Mouse (Mus musculus) forebrain, embryonic 12.5 days (tissue): ENCODE measurements around the gene Myl10. TPM values are rescaled to one million over a fixed set of nuclear protein-coding genes. Genes with fewer than 3 reads are reported as not detected.

Experiments used
- ATAC-seq: fragments of 200-750 bp; cut with Nextera tagmentation; 2 replicates; pipeline ENCODE4 v1.8.0; 2017; ENCODE audit warnings: moderate TSS enrichment; ENCODE audit not compliant: low FRiP score
- H3K27ac ChIP-seq: fragments of 300-500 bp; sonication (generic); 2 replicates; pipeline ENCODE4 v1.5.1; 2016; ENCODE audit warnings: mild to moderate bottlenecking
- H3K27me3 ChIP-seq: fragments of 300-500 bp; sonication (generic); 2 replicates; pipeline ENCODE4 v1.6.1; 2016; ENCODE audit warnings: mild to moderate bottlenecking
- H3K36me3 ChIP-seq: fragments of 300-500 bp; sonication (generic); replicated peaks from 2 replicates; pipeline ENCODE4 v1.6.1; 2016; ENCODE audit warnings: mild to moderate bottlenecking
- H3K4me1 ChIP-seq: fragments of 300-500 bp; sonication (generic); 2 replicates; pipeline ENCODE4 v1.6.1; 2016
- H3K4me2 ChIP-seq: fragments of 300-500 bp; sonication (generic); 2 replicates; pipeline ENCODE4 v1.6.1; 2016; ENCODE audit warnings: mild to moderate bottlenecking, moderate library complexity
- H3K4me3 ChIP-seq: fragments of 300-500 bp; sonication (generic); replicated peaks from 2 replicates; pipeline ENCODE4 v1.5.1; 2016; ENCODE audit warnings: mild to moderate bottlenecking
- H3K9ac ChIP-seq: fragments of 300-500 bp; sonication (generic); 2 replicates; pipeline ENCODE4 v1.6.1; 2016; ENCODE audit warnings: mild to moderate bottlenecking
- H3K9me3 ChIP-seq: fragments of 300-500 bp; sonication (generic); 2 replicates; pipeline ENCODE4 v1.6.1; 2016
- WGBS: fragments of 180-500 bp; shearing (Covaris S2); methylation state at CpG from one replicate; pipeline ENCODE4 v1.1.7; 2016; 5-methylcytosine and 5-hydroxymethylcytosine counted together
- polyA plus RNA-seq: library from polyadenylated mRNA; unstranded; fragments of >200 nt; fragmentation: Nextera tagmentation; extraction: Ambion mirVana; gene quantifications from 2 replicates; pipeline ENCODE4 v1.2.1, GENCODE M21; 2016

The Myl10 gene
- polyA plus RNA-seq, 1 experiment from 2014 or later = not detected

DNA sequence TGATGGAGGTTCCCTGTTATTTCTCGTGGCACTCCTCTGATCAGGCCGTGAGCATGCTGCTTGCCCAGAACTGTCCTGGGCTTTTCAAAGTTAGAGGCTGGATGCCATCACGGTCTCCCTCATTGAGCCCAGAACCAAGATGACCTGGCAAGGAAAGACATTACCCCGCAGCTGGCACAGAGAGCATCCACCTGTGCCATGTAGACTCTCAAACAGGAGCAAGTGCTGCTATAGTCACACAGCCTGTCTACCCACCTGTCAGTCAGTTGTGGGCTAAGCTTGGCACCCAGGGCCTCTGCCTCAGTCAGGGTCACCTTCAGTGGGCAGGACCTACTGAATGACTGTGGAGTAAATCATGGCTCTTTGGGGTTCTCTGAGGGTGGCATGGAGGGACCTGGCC lies 6.6 kb upstream of the Myl10 start:
- 76% methylated on average over 4 of the region's 4 CpGs for WGBS
- H3K4me3 ChIP-seq = no peak overlapping the region

DNA sequence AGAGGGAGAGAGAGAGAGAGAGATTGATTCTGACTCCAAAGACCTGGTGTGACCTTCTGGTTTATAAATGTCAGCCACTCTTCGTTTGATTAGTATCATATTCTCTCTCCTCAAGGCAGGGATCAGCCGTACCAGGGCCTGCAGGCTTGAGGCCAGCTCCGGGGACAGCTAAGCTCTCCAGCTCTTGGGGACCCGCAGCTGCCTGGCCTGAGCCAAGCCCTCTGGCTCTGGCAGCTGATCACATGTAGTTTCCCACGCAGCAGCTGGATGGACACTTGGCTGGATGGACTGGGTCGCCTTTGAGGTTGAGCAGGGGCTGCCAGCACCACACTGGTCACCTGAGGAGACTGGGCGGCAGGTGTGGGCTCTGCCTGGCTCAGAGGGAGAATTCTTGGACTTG lies 5.4 kb upstream of the Myl10 start:
- 84% methylated on average over 7 of the region's 7 CpGs for WGBS
- Histone ChIP-seq H3K9me3 (no peaks in the 10 kb centered on the region), H3K36me3 (no peaks in the 10 kb centered on the region), H3K9ac (no peak overlapping the region), H3K4me1 (no peaks in the 10 kb centered on the region), H3K27ac (no peak overlapping the region), H3K4me2 (no peak overlapping the region), H3K27me3 (no peaks in the 10 kb centered on the region), H3K4me3 (no peak overlapping the region)
- no peak for ATAC-seq

More for the DNA sequence above, 6.6 kb upstream of the Myl10 start:
- ATAC-seq = no peak
- H3K9ac ChIP-seq = no peak overlapping the region
- H3K36me3 ChIP-seq = no peaks in the 10 kb centered on the region
- H3K4me1 ChIP-seq = no peaks in the 10 kb centered on the region
- no peak overlapping the region for H3K27ac ChIP-seq
- H3K4me2 ChIP-seq = no peak overlapping the region
- H3K27me3 ChIP-seq = no peaks in the 10 kb centered on the region
- H3K9me3 ChIP-seq = no peaks in the 10 kb centered on the region

DNA sequence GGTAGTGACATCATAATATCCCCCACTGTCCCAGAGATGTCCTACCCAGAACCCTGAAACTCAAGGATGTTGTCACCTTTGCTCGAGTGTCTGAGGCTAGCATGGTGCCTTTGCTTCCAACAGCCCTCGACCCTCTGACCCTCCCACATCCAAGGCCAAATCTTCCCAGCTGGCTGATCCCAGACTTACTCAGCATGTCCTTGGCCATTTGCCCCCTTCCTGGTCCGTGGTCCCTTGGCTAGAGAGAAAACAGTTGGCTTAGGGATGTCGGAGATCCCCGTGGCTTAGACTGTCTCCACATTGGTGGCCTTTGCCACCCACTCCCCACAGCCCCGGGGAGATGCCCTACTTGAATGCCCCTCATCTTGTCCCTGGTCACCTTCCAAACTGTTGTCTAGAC lies 4.1 kb upstream of the Myl10 start:
- no peaks in the 10 kb centered on the region for H3K9me3 ChIP-seq
- ATAC-seq = no peak
- 82% methylated on average over 6 of the region's 6 CpGs for WGBS
- H3K36me3 ChIP-seq = no peaks in the 10 kb centered on the region
- H3K4me3 ChIP-seq = no peak overlapping the region
- H3K4me2 ChIP-seq = no peak overlapping the region
- no peaks in the 10 kb centered on the region for H3K27me3 ChIP-seq
- no peak overlapping the region for H3K27ac ChIP-seq
- no peak overlapping the region for H3K9ac ChIP-seq
- H3K4me1 ChIP-seq = no peaks in the 10 kb centered on the region

DNA sequence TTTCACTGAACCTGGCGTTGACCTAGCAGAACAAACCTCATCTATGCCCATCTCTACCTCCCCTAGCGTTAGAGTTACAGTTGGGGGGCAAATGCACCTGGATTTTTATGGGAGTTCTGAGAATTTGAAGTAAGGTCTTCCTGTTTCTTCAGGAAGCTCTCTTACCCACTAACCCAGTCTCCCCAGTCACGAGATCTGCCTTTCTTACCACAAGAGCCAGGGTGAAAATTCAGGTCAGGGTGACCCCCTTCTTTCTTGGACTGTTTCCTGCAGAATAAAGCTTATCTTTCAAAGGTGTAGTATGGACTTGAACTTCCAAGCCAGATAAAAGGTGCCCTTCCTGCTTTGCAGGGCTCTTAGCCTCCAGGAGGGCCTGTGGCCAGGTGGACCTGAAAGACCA lies 1.8 kb upstream of the Myl10 start:
- WGBS = 77% methylated on average over 3 of the region's 3 CpGs

DNA sequence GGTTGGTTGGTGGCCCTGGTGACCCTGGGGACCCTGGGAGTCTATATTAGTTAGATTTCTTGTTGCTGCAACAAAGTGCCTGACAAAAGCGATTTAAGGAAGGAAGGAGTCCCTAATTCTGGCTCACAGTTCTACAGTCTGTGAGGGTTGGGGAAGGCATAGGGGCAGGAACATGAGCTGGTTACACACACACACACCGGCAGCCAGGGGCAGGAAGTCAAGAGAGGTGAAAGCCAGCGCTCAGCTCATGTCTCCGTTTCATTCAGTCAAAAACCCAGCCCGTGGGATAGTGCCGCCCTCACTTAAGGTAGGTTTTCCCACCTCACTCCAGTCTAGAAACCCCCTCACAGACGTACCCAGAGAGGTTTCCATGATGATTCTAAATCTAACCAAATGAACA lies 472 bp downstream of the Myl10 start:
- H3K4me2 ChIP-seq = no peak overlapping the region

More for the DNA sequence above, 1.8 kb upstream of the Myl10 start:
- no peak for ATAC-seq
- H3K27me3 ChIP-seq = no peaks in the 10 kb centered on the region
- no peak overlapping the region for H3K4me2 ChIP-seq
- H3K36me3 ChIP-seq = no peaks in the 10 kb centered on the region
- no peaks in the 10 kb centered on the region for H3K4me1 ChIP-seq
- H3K9ac ChIP-seq = no peak overlapping the region
- H3K4me3 ChIP-seq = no peak overlapping the region
- no peak overlapping the region for H3K27ac ChIP-seq
- no peaks in the 10 kb centered on the region for H3K9me3 ChIP-seq

DNA sequence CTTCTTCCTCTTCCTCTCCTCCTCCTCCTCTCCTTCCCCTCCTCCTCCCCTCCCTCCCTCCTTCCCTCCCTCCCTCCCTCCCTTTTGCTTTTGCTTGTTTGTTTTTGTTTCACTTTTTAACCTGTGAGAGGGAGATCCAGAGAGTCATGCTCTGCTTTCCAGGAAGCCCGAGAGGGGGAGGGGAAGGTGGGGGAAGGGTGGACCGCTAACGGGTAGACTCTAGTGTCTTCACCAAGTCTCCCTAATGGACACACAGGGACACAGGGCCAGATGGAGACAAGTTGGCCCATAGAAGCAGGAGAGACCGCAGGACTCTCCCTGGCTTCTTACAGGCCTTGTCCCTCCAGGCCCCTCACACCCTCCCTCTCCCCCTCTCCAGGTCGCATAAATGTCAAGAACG lies 2.0 kb downstream of the Myl10 start:
- no peak overlapping the region for H3K4me3 ChIP-seq
- no peaks in the 10 kb centered on the region for H3K27me3 ChIP-seq
- no peak overlapping the region for H3K27ac ChIP-seq
- 0 out of 2 replicates have a peak, but pooled peaks cover under 1% of the 10 kb centered on the region for H3K9me3 ChIP-seq
- H3K9ac ChIP-seq = no peak overlapping the region
- no peaks in the 10 kb centered on the region for H3K36me3 ChIP-seq
- H3K4me2 ChIP-seq = no peak overlapping the region
- no peak for ATAC-seq
- H3K4me1 ChIP-seq = no peaks in the 10 kb centered on the region
- 80% methylated on average over 6 of the region's 6 CpGs for WGBS

More for the DNA sequence above, 472 bp downstream of the Myl10 start:
- Histone ChIP-seq H3K4me1 (no peaks in the 10 kb centered on the region), H3K27ac (no peak overlapping the region), H3K9me3 (no peaks in the 10 kb centered on the region), H3K36me3 (no peaks in the 10 kb centered on the region), H3K9ac (no peak overlapping the region), H3K27me3 (no peaks in the 10 kb centered on the region), H3K4me3 (no peak overlapping the region)
- WGBS = 87% methylated on average over 7 of the region's 7 CpGs
- no peak for ATAC-seq

DNA sequence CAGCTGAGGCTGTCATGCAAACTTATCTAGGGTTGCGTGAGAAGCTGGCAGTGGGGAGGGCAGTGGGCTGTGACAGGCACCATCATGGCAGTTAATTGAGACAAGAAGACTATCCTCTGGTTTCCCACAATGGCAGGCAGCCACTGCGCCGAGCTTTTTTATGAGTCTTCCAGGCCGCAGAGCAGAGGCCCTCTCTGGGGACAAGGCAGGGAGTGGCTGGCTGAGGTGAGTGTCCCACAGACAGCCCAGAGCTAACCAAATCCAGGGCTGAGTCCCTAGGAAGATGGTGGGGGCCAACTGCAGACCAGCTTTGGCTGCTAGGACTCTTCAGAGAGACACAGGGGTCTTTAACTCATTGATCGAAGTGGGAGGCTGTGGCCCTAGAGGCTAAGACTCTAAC lies 3.6 kb downstream of the Myl10 start:
- ATAC-seq = no peak
- Histone ChIP-seq H3K27ac (no peak overlapping the region), H3K4me1 (no peaks in the 10 kb centered on the region), H3K4me2 (no peak overlapping the region), H3K9me3 (0 out of 2 replicates have a peak, but pooled peaks cover 2% of the 10 kb centered on the region), H3K36me3 (no peaks in the 10 kb centered on the region), H3K9ac (no peak overlapping the region), H3K27me3 (no peaks in the 10 kb centered on the region), H3K4me3 (no peak overlapping the region)
- WGBS = 83% methylated on average over 5 of the region's 5 CpGs

DNA sequence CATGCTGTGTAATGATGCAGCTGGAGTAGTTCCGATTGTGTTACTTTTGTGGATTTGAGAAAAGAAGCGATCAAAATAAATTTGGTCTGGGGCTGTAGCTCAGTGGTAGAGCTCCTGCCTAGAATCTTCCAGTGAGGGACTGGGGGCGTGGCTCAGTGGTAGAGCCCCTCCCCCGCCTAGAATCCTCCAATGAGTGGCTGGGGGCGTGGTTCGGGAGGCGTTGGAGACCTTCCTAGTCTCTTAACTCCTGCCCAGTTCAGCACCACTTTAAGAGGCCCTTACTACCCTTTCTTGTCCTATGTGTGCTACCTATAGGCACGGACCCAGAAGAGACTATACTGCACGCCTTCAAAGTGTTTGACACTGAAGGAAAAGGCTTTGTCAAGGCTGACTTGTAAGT lies 4.7 kb downstream of the Myl10 start:
- Histone ChIP-seq H3K4me1 (no peaks in the 10 kb centered on the region), H3K36me3 (no peaks in the 10 kb centered on the region), H3K4me2 (no peak overlapping the region), H3K4me3 (no peak overlapping the region), H3K27me3 (no peaks in the 10 kb centered on the region), H3K27ac (no peak overlapping the region), H3K9ac (no peak overlapping the region), H3K9me3 (0 out of 2 replicates have a peak, but pooled peaks cover 2% of the 10 kb centered on the region)
- 83% methylated on average over 9 of the region's 9 CpGs for WGBS
- ATAC-seq = no peak

DNA sequence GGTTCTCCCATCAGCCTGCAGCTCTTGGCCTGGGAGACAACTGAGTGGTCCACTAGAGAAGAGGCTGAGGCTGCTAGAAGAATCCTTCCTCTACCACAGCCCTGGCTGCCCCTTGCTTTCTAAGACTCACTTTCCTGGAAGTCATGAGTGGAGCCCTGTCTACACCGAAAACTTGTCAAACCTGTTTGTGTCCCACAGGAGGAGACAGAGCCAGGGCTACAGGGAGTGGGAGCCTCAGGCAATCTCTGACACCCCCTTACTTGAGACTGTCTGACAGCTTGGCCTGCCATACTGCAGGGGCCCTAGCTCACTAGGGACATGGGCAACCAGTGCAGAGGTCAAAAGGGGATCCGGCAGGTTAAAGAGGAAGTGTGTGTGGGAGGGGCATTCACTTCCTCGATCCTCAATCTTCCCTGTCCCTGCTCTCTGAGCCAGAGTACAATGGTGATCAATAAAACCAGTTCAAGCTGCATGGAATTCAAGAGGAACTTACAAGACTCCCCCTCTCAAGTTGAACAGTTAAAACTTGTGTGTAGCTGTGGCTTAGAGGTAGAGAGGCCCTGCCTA lies 9.3 kb downstream of the Myl10 start:
- H3K9ac ChIP-seq = no peak overlapping the region
- no peaks in the 10 kb centered on the region for H3K4me1 ChIP-seq
- no peak overlapping the region for H3K4me2 ChIP-seq
- H3K27ac ChIP-seq = no peak overlapping the region
- H3K27me3 ChIP-seq = no peaks in the 10 kb centered on the region
- H3K36me3 ChIP-seq = no peaks in the 10 kb centered on the region
- WGBS = 89% methylated on average over 3 of the region's 3 CpGs
- peaks cover 7% of the 10 kb centered on the region; the same call in 1 of the 2 replicates for H3K9me3 ChIP-seq
- no peak for ATAC-seq
- no peak overlapping the region for H3K4me3 ChIP-seq

DNA sequence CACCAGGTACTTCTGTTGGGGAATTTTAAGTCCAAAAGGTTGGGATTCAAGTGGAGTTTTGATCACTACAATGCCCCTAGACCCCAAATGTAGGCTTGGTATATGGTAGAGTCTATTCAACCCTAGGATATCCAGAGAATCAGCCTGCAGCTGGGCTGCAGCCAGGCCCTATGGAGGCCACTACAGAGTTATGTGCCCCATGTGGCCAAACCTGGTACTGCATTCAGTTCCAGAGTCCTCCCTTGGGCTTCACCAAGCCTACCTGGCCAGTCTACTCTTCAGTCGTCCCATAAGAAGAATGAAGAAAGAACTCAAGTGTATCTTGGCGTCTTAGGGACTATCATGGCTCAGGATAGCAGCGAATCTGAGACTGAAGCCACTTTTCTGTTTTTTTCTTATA lies 10.8 kb downstream of the Myl10 start:
- Histone ChIP-seq H3K9me3 (peaks cover 7% of the 10 kb centered on the region; the same call in 1 of the 2 replicates), H3K27ac (no peak overlapping the region), H3K27me3 (no peaks in the 10 kb centered on the region), H3K4me3 (no peak overlapping the region), H3K4me2 (no peak overlapping the region), H3K4me1 (no peaks in the 10 kb centered on the region), H3K9ac (no peak overlapping the region), H3K36me3 (no peaks in the 10 kb centered on the region)
- no peak for ATAC-seq
- 43% methylated on average over 3 of the region's 3 CpGs for WGBS

DNA sequence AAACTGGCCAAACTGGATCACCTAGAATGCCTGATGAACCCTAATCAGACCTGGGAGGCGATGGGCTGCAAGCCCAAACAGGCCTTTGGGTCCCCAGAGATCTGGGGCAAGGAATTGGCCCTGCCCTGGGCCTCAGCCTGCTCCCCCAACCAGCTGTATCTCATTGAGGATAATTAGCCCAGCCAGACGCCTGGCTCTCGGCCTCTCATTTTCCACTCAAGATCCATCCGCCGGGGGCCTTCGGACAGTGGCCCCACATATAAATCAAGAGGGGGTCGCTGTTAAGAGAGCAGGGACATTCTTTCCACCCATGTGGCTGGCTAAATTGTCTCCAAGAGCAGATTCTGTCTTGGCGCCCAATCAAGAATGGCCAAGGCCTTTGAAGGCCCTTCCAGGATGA lies 11.2 kb downstream of the Myl10 start:
- no peak for ATAC-seq
- no peak overlapping the region for H3K9ac ChIP-seq
- no peak overlapping the region for H3K4me3 ChIP-seq
- H3K4me1 ChIP-seq = no peaks in the 10 kb centered on the region
- no peak overlapping the region for H3K27ac ChIP-seq
- no peaks in the 10 kb centered on the region for H3K36me3 ChIP-seq
- H3K4me2 ChIP-seq = no peak overlapping the region
- peaks cover 7% of the 10 kb centered on the region; the same call in 1 of the 2 replicates for H3K9me3 ChIP-seq
- 82% methylated on average over 8 of the region's 8 CpGs for WGBS
- no peaks in the 10 kb centered on the region for H3K27me3 ChIP-seq

DNA sequence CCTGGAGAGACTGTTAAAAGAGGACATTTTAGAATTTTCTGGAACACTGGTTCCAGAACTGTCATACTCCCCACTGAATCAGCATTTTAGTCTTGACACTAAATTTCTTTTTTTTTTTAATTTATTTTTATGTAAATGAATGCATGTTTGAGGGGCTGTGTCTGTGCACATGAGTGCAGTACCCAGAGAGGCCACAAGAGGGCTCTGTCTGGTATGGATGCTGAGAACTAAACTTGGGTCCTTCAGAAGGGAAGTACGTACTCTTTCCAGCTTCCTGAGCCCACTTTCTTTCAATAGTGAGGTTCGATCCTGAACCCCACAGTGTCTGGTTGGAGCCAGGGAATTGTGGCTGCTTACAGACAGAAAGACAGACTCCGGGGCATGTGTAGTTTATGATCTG lies 12.6 kb downstream of the Myl10 start:
- H3K36me3 ChIP-seq = no peaks in the 10 kb centered on the region
- ATAC-seq = no peak
- H3K9ac ChIP-seq = no peak overlapping the region
- H3K9me3 ChIP-seq = peaks cover 5% of the 10 kb centered on the region; the same call in 1 of the 2 replicates
- H3K4me2 ChIP-seq = no peak overlapping the region
- no peak overlapping the region for H3K4me3 ChIP-seq
- 0 out of 2 replicates have a peak, but pooled peaks cover under 1% of the 10 kb centered on the region for H3K4me1 ChIP-seq
- 99% methylated on average over 3 of the region's 3 CpGs for WGBS
- no peak overlapping the region for H3K27ac ChIP-seq
- no peaks in the 10 kb centered on the region for H3K27me3 ChIP-seq

DNA sequence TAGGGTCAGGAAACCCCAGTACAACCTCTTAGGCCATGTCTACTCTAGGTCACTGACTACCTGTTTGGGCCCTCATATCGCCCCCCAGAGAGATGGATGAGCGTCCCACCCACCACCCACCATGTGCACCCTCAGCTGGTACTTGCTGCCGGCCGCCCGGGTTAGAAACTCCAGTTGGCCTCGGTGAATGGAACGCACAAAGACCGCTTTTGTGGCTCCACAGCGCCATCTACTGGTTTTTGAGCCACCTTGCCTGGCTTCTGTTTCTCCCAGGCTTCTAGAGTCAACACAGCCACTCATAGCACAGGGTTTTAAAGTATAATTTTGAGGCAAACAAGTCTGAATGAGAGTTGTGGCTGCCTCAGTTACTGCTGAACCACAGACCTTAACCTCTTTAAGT lies 13.9 kb downstream of the Myl10 start:
- H3K4me3 ChIP-seq = no peak overlapping the region
- peaks cover 7% of the 10 kb centered on the region; the same call in 1 of the 2 replicates for H3K4me1 ChIP-seq
- 2% methylated on average over 9 of the region's 9 CpGs for WGBS
- H3K36me3 ChIP-seq = no peaks in the 10 kb centered on the region
- no peak for ATAC-seq
- H3K9me3 ChIP-seq = peaks cover 5% of the 10 kb centered on the region; the same call in 1 of the 2 replicates
- no peak overlapping the region for H3K4me2 ChIP-seq
- H3K27ac ChIP-seq = no peak overlapping the region
- no peak overlapping the region for H3K9ac ChIP-seq
- no peaks in the 10 kb centered on the region for H3K27me3 ChIP-seq
